Mouse (Mus musculus): ENCODE measurements around the gene Kntc1.

Gene Kntc1

DNA sequence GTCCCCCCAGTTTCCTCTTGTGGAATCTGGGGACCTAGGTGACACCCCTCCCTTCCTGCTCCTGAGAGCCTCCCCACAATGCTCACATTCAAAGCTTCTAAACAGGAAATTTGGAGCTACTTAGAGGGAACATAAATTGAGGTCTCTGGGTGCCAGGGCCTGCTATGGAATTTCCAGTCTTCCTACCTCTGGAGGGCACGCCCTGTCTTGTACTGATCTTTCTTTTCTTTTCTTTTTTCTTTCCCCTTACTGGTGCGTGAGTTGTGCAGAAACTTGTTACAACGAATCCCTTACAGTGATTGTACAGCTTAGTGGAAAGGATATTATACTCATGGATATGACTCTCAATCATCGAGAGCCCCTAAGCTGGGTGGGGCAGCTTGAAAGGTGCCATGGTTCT is 120.1 kb downstream of the Kntc1 start:
- DNase-seq: no peak
